Mouse (Mus musculus): Measurements from ENCODE around the gene Zg16. TPM values are rescaled to one million over a fixed set of nuclear protein-coding genes. Genes with fewer than 3 reads are reported as not detected.

The Zg16 gene
- polyA plus RNA-seq, 1 experiment from 2014 or later, result not detected

- H3K36me3 ChIP-seq (ENCODE audit: control insufficient read depth, insufficient read depth, low read length), result no peaks in the 10 kb centered on the region
- H3K4me2 ChIP-seq (ENCODE audit: low read depth, low read length), result no peak overlapping the region
- 44% methylated on average over 5 of the region's 5 CpGs for WGBS
- no peak for ATAC-seq (ENCODE audit: low read depth)
- H3K4me3 ChIP-seq (ENCODE audit: low read depth, low read length), result no peak overlapping the region
- H3K27me3 ChIP-seq (ENCODE audit: control insufficient read depth, insufficient read depth, low read length), result no peaks in the 10 kb centered on the region
- H3K4me1 ChIP-seq (ENCODE audit: control insufficient read depth, insufficient read depth, low read length), result no peaks in the 10 kb centered on the region
- no peak overlapping the region for H3K27ac ChIP-seq (ENCODE audit: low read depth, low read length)
- no peaks in the 10 kb centered on the region for H3K9me3 ChIP-seq (ENCODE audit: control insufficient read depth, low read length)
- H3K9ac ChIP-seq (replicated peaks; ENCODE audit: low read depth, low read length), result no peak overlapping the region
These were observed 30.8 kb upstream of the Zg16 start for GRCm38 (mm10) chr7:127117948-127118347.

- no peaks in the 10 kb centered on the region for H3K27me3 ChIP-seq (ENCODE audit: control insufficient read depth, insufficient read depth, low read length)
- no peaks in the 10 kb centered on the region for H3K36me3 ChIP-seq (ENCODE audit: control insufficient read depth, insufficient read depth, low read length)
- no peaks in the 10 kb centered on the region for H3K9me3 ChIP-seq (ENCODE audit: control insufficient read depth, low read length)
- 50% methylated on average over 11 of the region's 11 CpGs for WGBS
- ATAC-seq (ENCODE audit: low read depth), result no peak
- no peaks in the 10 kb centered on the region for H3K4me1 ChIP-seq (ENCODE audit: control insufficient read depth, insufficient read depth, low read length)
- H3K4me2 ChIP-seq (ENCODE audit: low read depth, low read length), result no peak overlapping the region
- H3K9ac ChIP-seq (replicated peaks; ENCODE audit: low read depth, low read length), result no peak overlapping the region
- H3K4me3 ChIP-seq (ENCODE audit: low read depth, low read length), result no peak overlapping the region
- no peak overlapping the region for H3K27ac ChIP-seq (ENCODE audit: low read depth, low read length)
These were observed 29.3 kb upstream of the Zg16 start for GRCm38 (mm10) chr7:127116331-127116935.

GRCm38 (mm10) chr7:127114920-127115319 lies 27.8 kb upstream of the Zg16 start:
- Histone ChIP-seq H3K9me3 (ENCODE audit: control insufficient read depth, low read length) (no peaks in the 10 kb centered on the region), H3K36me3 (ENCODE audit: control insufficient read depth, insufficient read depth, low read length) (no peaks in the 10 kb centered on the region), H3K4me1 (ENCODE audit: control insufficient read depth, insufficient read depth, low read length) (no peaks in the 10 kb centered on the region), H3K27ac (ENCODE audit: low read depth, low read length) (no peak overlapping the region), H3K9ac (replicated peaks; ENCODE audit: low read depth, low read length) (no peak overlapping the region), H3K4me2 (ENCODE audit: low read depth, low read length) (no peak overlapping the region), H3K4me3 (ENCODE audit: low read depth, low read length) (no peak overlapping the region), H3K27me3 (ENCODE audit: control insufficient read depth, insufficient read depth, low read length) (no peaks in the 10 kb centered on the region)
- WGBS, result 87% methylated on average over 11 of the region's 11 CpGs
- ATAC-seq (ENCODE audit: low read depth), result no peak

- H3K9ac ChIP-seq (replicated peaks; ENCODE audit: low read depth, low read length), result no peak overlapping the region
- no peaks in the 10 kb centered on the region for H3K27me3 ChIP-seq (ENCODE audit: control insufficient read depth, insufficient read depth, low read length)
- no peak overlapping the region for H3K27ac ChIP-seq (ENCODE audit: low read depth, low read length)
- no peak overlapping the region for H3K4me3 ChIP-seq (ENCODE audit: low read depth, low read length)
- no peaks in the 10 kb centered on the region for H3K9me3 ChIP-seq (ENCODE audit: control insufficient read depth, low read length)
- no peaks in the 10 kb centered on the region for H3K36me3 ChIP-seq (ENCODE audit: control insufficient read depth, insufficient read depth, low read length)
- H3K4me2 ChIP-seq (ENCODE audit: low read depth, low read length), result no peak overlapping the region
- H3K4me1 ChIP-seq (ENCODE audit: control insufficient read depth, insufficient read depth, low read length), result no peaks in the 10 kb centered on the region
- no peak for ATAC-seq (ENCODE audit: low read depth)
- WGBS, result 56% methylated on average over 12 of the region's 12 CpGs
These were observed 26.6 kb upstream of the Zg16 start for GRCm38 (mm10) chr7:127113614-127114259.

- no peak overlapping the region for H3K4me3 ChIP-seq (ENCODE audit: low read depth, low read length)
- no peak overlapping the region for H3K9ac ChIP-seq (replicated peaks; ENCODE audit: low read depth, low read length)
- no peaks in the 10 kb centered on the region for H3K9me3 ChIP-seq (ENCODE audit: control insufficient read depth, low read length)
- no peaks in the 10 kb centered on the region for H3K4me1 ChIP-seq (ENCODE audit: control insufficient read depth, insufficient read depth, low read length)
- 54% methylated on average over 9 of the region's 9 CpGs for WGBS
- no peaks in the 10 kb centered on the region for H3K27me3 ChIP-seq (ENCODE audit: control insufficient read depth, insufficient read depth, low read length)
- H3K4me2 ChIP-seq (ENCODE audit: low read depth, low read length), result no peak overlapping the region
- ATAC-seq (ENCODE audit: low read depth), result no peak
- H3K27ac ChIP-seq (ENCODE audit: low read depth, low read length), result no peak overlapping the region
- H3K36me3 ChIP-seq (ENCODE audit: control insufficient read depth, insufficient read depth, low read length), result no peaks in the 10 kb centered on the region
These were observed 25.9 kb upstream of the Zg16 start for GRCm38 (mm10) chr7:127112921-127113597.

- no peak overlapping the region for H3K9ac ChIP-seq (replicated peaks; ENCODE audit: low read depth, low read length)
- no peaks in the 10 kb centered on the region for H3K27me3 ChIP-seq (ENCODE audit: control insufficient read depth, insufficient read depth, low read length)
- no peak overlapping the region for H3K4me3 ChIP-seq (ENCODE audit: low read depth, low read length)
- H3K4me2 ChIP-seq (ENCODE audit: low read depth, low read length), result no peak overlapping the region
- WGBS, result 89% methylated on average over 12 of the region's 12 CpGs
- ATAC-seq (ENCODE audit: low read depth), result no peak
- no peaks in the 10 kb centered on the region for H3K36me3 ChIP-seq (ENCODE audit: control insufficient read depth, insufficient read depth, low read length)
- H3K27ac ChIP-seq (ENCODE audit: low read depth, low read length), result no peak overlapping the region
- no peaks in the 10 kb centered on the region for H3K4me1 ChIP-seq (ENCODE audit: control insufficient read depth, insufficient read depth, low read length)
- H3K9me3 ChIP-seq (ENCODE audit: control insufficient read depth, low read length), result no peaks in the 10 kb centered on the region
These were observed 25.2 kb upstream of the Zg16 start for GRCm38 (mm10) chr7:127112251-127112841.

- Histone ChIP-seq H3K9ac (replicated peaks; ENCODE audit: low read depth, low read length) (no peak overlapping the region), H3K27me3 (ENCODE audit: control insufficient read depth, insufficient read depth, low read length) (no peaks in the 10 kb centered on the region), H3K4me2 (ENCODE audit: low read depth, low read length) (no peak overlapping the region), H3K4me1 (ENCODE audit: control insufficient read depth, insufficient read depth, low read length) (no peaks in the 10 kb centered on the region), H3K4me3 (ENCODE audit: low read depth, low read length) (no peak overlapping the region), H3K36me3 (ENCODE audit: control insufficient read depth, insufficient read depth, low read length) (no peaks in the 10 kb centered on the region), H3K9me3 (ENCODE audit: control insufficient read depth, low read length) (no peaks in the 10 kb centered on the region), H3K27ac (ENCODE audit: low read depth, low read length) (no peak overlapping the region)
- no peak for ATAC-seq (ENCODE audit: low read depth)
- WGBS, result 42% methylated on average over 6 of the region's 6 CpGs
These were observed 24.3 kb upstream of the Zg16 start for GRCm38 (mm10) chr7:127111461-127111860.

- peak; percentile 60; the same call in 1 of the 2 replicates for ATAC-seq (ENCODE audit: low read depth)
- no peaks in the 10 kb centered on the region for H3K9me3 ChIP-seq (ENCODE audit: control insufficient read depth, low read length)
- no peaks in the 10 kb centered on the region for H3K27me3 ChIP-seq (ENCODE audit: control insufficient read depth, insufficient read depth, low read length)
- H3K9ac ChIP-seq (replicated peaks; ENCODE audit: low read depth, low read length), result no peak overlapping the region
- no peak overlapping the region for H3K4me2 ChIP-seq (ENCODE audit: low read depth, low read length)
- H3K36me3 ChIP-seq (ENCODE audit: control insufficient read depth, insufficient read depth, low read length), result no peaks in the 10 kb centered on the region
- H3K27ac ChIP-seq (ENCODE audit: low read depth, low read length), result no peak overlapping the region
- H3K4me1 ChIP-seq (ENCODE audit: control insufficient read depth, insufficient read depth, low read length), result no peaks in the 10 kb centered on the region
- 49% methylated on average over 18 of the region's 18 CpGs for WGBS
- H3K4me3 ChIP-seq (ENCODE audit: low read depth, low read length), result no peak overlapping the region
These were observed 23.3 kb upstream of the Zg16 start for GRCm38 (mm10) chr7:127110239-127111007.

All from neural tube, embryonic 14.5 days (tissue).